Mouse (Mus musculus) neural tube, embryonic 15.5 days (tissue): ENCODE results near the gene Kif11. TPM values are rescaled to one million over a fixed set of nuclear protein-coding genes. Genes with fewer than 3 reads are reported as not detected.
A peak's percentile ranks its signal among the peaks of the same experiment; 100 is the strongest.

Experiments
- ATAC-seq: fragments of 200-750 bp; cut with Nextera tagmentation; 2 replicates; pipeline ENCODE4 v1.8.0; 2017; ENCODE audit warnings: mild to moderate bottlenecking, moderate TSS enrichment, moderate library complexity; ENCODE audit not compliant: low FRiP score
- H3K27ac ChIP-seq: fragments of 300-500 bp; sonication (generic); replicated peaks from 2 replicates; pipeline ENCODE4 v1.5.1; 2015; ENCODE audit warnings: mild to moderate bottlenecking, inconsistent platforms
- H3K27me3 ChIP-seq: fragments of 300-500 bp; sonication (generic); replicated peaks from 2 replicates; pipeline ENCODE4 v1.6.1; 2015; ENCODE audit warnings: inconsistent platforms
- H3K36me3 ChIP-seq: fragments of 300-500 bp; sonication (generic); 2 replicates; pipeline ENCODE4 v1.6.1; 2015; ENCODE audit warnings: inconsistent platforms
- H3K4me1 ChIP-seq: fragments of 300-500 bp; sonication (generic); 2 replicates; pipeline ENCODE4 v1.6.1; 2015; ENCODE audit warnings: inconsistent platforms
- H3K4me2 ChIP-seq: fragments of 300-500 bp; sonication (generic); 2 replicates; pipeline ENCODE4 v1.6.1; 2015; ENCODE audit warnings: inconsistent platforms, mild to moderate bottlenecking, moderate library complexity
- H3K4me3 ChIP-seq: fragments of 300-500 bp; sonication (generic); replicated peaks from 2 replicates; pipeline ENCODE4 v1.5.1; 2015; ENCODE audit warnings: mild to moderate bottlenecking, inconsistent platforms
- H3K9ac ChIP-seq: fragments of 300-500 bp; sonication (generic); replicated peaks from 2 replicates; pipeline ENCODE4 v1.6.1; 2015; ENCODE audit warnings: mild to moderate bottlenecking, inconsistent platforms
- H3K9me3 ChIP-seq: fragments of 300-500 bp; sonication (generic); replicated peaks from 2 replicates; pipeline ENCODE4 v1.6.1; 2016; ENCODE audit warnings: inconsistent platforms
- WGBS: fragments of 180-500 bp; shearing (Covaris S2); methylation state at CpG from one replicate; pipeline ENCODE4 v1.1.7; 2015; ENCODE audit warnings: mixed read lengths; 5-methylcytosine and 5-hydroxymethylcytosine counted together
- polyA plus RNA-seq: library from polyadenylated mRNA; unstranded; fragments of >200 nt; fragmentation: Nextera tagmentation; extraction: Ambion mirVana; gene quantifications from 2 replicates; pipeline ENCODE4 v1.2.1, GENCODE M21; 2015

Gene Kif11
- polyA plus RNA-seq, 1 experiment from 2014 or later = 6.3 TPM

DNA sequence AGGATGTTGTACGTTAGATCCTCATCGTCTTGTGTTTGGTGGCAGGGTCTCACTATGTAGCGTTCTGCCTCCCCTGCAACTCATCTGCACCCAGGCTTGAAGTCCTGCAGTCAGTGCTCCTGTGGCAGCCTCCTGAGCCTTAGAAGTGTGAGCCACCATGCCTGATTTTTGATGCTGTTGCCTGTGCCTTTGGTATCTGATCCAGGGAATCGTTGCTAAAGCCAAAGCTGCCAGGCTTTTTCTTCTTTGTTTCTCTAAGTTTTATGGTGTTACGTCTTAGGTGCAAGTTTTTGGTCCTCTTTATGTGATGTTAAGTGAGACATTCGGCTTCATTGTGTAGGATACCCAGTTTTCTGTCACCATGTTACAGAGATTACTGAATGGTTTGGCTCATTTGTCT is 2.6 kb downstream of the Kif11 start:
- WGBS = 66% methylated on average over 6 of the region's 6 CpGs

GRCm38 (mm10) chr19:37386126-37386525 is 9.9 kb downstream of the Kif11 start:
- Histone ChIP-seq H3K4me3 (no peak overlapping the region), H3K9me3 (no peaks in the 10 kb centered on the region), H3K4me2 (no peak overlapping the region), H3K27ac (no peak overlapping the region), H3K9ac (no peak overlapping the region), H3K4me1 (no peaks in the 10 kb centered on the region), H3K27me3 (no peaks in the 10 kb centered on the region), H3K36me3 (0 out of 2 replicates have a peak, but pooled peaks cover 2% of the 10 kb centered on the region)
- no peak for ATAC-seq
- WGBS = 79% methylated on average over 3 of the region's 3 CpGs

More for the DNA sequence above, 2.6 kb downstream of the Kif11 start:
- Histone ChIP-seq H3K4me2 (no peak overlapping the region), H3K27me3 (no peaks in the 10 kb centered on the region), H3K27ac (no peak overlapping the region), H3K36me3 (no peaks in the 10 kb centered on the region), H3K4me3 (no peak overlapping the region), H3K4me1 (peaks cover 15% of the 10 kb centered on the region; the same call in 1 of the 2 replicates), H3K9ac (no peak overlapping the region), H3K9me3 (no peaks in the 10 kb centered on the region)
- ATAC-seq = no peak

DNA sequence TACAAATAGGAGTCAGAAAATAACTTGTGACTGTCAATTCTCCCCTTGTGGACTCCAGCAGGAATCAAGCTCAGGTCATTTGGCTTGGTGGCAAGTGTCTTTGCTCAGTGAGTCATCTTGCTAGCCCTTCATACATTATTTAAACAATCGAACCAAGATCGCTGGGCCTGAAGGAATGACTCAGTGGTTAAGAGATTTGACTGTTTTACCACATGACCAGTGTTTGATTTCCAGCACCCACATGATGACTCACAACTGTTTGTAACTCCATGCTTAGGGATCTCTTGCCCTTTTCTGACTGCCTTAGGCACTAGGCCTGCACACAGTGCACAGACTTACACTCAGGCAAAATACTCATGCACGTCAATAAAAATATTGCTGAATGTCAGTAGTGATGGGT is 15.7 kb downstream of the Kif11 start:
- no peak for ATAC-seq
- 0 out of 2 replicates have a peak, but pooled peaks cover 2% of the 10 kb centered on the region for H3K36me3 ChIP-seq
- WGBS = 96% methylated on average over 3 of the region's 3 CpGs

GRCm38 (mm10) chr19:37396279-37396678 is 20.1 kb downstream of the Kif11 start:
- Histone ChIP-seq H3K4me1 (no peaks in the 10 kb centered on the region), H3K4me2 (no peak overlapping the region), H3K27me3 (no peaks in the 10 kb centered on the region), H3K36me3 (no peaks in the 10 kb centered on the region), H3K9ac (no peak overlapping the region), H3K27ac (no peak overlapping the region), H3K4me3 (no peak overlapping the region), H3K9me3 (no peaks in the 10 kb centered on the region)
- WGBS = 97% methylated on average over 3 of the region's 3 CpGs
- no peak for ATAC-seq

More for the DNA sequence above, 15.7 kb downstream of the Kif11 start:
- H3K9me3 ChIP-seq = no peaks in the 10 kb centered on the region
- no peak overlapping the region for H3K9ac ChIP-seq
- H3K4me2 ChIP-seq = no peak overlapping the region
- H3K4me1 ChIP-seq = no peaks in the 10 kb centered on the region
- no peaks in the 10 kb centered on the region for H3K27me3 ChIP-seq
- H3K4me3 ChIP-seq = no peak overlapping the region
- no peak overlapping the region for H3K27ac ChIP-seq

GRCm38 (mm10) chr19:37400936-37401335 is 24.7 kb downstream of the Kif11 start:
- Histone ChIP-seq H3K27ac (no peak overlapping the region), H3K27me3 (no peaks in the 10 kb centered on the region), H3K36me3 (no peaks in the 10 kb centered on the region), H3K4me2 (no peak overlapping the region), H3K4me1 (no peaks in the 10 kb centered on the region), H3K4me3 (no peak overlapping the region), H3K9me3 (no peaks in the 10 kb centered on the region), H3K9ac (no peak overlapping the region)
- WGBS = 75% methylated on average over 6 of the region's 6 CpGs
- no peak for ATAC-seq

DNA sequence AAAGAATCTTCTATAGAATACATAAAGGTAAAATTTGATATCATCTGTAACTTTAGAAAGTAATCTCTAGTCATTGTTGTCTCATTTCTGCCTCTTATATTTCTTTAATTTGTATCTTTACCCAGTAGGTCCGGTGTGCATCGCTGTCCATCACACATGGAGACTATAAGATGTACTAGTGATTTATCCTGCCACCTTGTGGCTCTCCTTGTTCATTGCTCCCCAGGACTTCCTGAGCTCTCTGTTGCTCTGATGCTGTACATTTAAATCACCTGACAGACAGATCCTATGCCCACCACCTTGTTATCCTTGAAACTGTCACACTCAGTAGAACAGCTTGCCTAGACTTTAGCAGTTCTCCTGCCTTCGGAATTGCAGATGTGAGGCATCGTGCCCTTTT is 42.1 kb downstream of the Kif11 start:
- no peak overlapping the region for H3K4me3 ChIP-seq
- H3K36me3 ChIP-seq = no peaks in the 10 kb centered on the region
- H3K4me1 ChIP-seq = no peaks in the 10 kb centered on the region
- no peak overlapping the region for H3K4me2 ChIP-seq
- WGBS = 84% methylated on average over 4 of the region's 4 CpGs
- no peak overlapping the region for H3K27ac ChIP-seq
- no peaks in the 10 kb centered on the region for H3K9me3 ChIP-seq
- H3K9ac ChIP-seq = no peak overlapping the region
- no peak for ATAC-seq
- no peaks in the 10 kb centered on the region for H3K27me3 ChIP-seq

DNA sequence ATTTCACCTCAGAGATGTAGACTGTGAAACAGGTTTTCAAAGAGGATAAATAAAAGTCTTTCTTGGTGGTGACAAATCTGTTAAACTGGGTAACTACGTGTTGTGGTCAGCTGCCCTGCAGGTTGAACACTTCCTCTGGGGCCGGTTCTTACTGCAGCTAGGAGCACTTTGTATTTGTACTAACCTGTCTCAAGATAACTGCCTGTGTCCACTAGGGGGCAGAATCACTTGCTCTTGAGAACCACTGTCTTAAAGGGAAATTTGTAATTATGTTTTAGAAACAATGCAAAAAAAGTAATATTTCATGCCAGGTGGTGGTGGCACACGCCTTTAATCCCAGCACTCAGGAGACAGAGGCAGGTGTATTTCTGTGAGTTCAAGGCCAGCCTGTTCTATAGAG is 43.4 kb downstream of the Kif11 start:
- ATAC-seq = no peak
- Histone ChIP-seq H3K9ac (no peak overlapping the region), H3K4me1 (no peaks in the 10 kb centered on the region), H3K27me3 (no peaks in the 10 kb centered on the region), H3K4me2 (no peak overlapping the region), H3K27ac (no peak overlapping the region), H3K36me3 (no peaks in the 10 kb centered on the region), H3K4me3 (no peak overlapping the region), H3K9me3 (no peaks in the 10 kb centered on the region)
- 51% methylated on average over 3 of the region's 3 CpGs for WGBS

DNA sequence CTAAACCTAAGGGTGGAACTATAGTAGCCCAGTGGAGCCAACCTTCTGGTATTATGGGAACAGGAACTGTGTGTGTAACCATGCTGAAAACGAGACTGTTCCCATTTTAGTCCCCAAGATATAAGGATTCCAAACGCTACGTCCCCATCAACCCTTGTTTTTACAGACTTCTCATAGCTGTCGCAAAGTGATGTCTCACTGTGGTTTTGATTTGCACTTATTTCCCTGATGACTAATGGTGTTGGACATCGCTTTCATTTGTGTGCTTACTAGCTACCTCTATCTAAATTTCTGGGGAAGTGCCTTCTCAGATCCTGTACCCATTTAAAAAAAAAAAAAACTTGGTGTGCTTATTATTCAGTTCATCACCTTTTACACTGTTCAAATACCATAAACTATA is 52.4 kb downstream of the Kif11 start:
- H3K27ac ChIP-seq = no peak overlapping the region
- H3K4me3 ChIP-seq = no peak overlapping the region
- H3K4me1 ChIP-seq = no peaks in the 10 kb centered on the region
- 80% methylated on average over 5 of the region's 5 CpGs for WGBS
- no peak overlapping the region for H3K4me2 ChIP-seq
- H3K9ac ChIP-seq = no peak overlapping the region
- ATAC-seq = no peak
- peaks cover 37% of the 10 kb centered on the region for H3K27me3 ChIP-seq
- H3K9me3 ChIP-seq = no peaks in the 10 kb centered on the region
- H3K36me3 ChIP-seq = no peaks in the 10 kb centered on the region

DNA sequence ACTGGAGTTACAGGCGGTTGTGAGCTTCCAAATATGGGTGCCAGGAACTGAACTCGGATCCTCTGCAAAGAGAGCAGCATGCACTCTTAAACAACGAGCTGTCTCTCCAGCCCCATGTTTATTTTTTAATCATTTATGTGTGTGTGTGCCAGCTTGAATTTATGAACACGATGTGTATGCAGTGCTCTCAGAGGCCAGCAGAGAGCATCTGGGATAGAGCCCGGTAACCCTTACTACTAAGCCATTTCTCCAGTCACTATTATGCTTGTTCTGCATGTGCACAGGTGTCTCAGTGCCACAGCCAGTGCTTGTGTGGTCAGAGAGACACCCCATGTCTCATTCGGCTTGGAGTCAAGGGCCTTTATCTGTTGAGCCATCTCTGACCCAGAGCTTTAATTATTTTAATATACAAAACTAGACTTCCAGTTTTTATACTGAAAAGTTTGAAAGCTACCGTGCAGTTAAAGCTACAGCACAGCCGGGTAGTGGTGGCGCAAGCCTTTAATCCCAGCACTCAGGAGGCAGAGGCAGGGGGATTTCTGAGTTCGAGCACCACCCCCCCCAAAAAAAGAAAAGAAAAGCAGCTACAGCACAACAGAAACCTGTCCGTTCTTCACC is 55.0 kb downstream of the Kif11 start:
- H3K27me3 ChIP-seq = peaks cover 62% of the 10 kb centered on the region
- no peak for ATAC-seq
- H3K9ac ChIP-seq = no peak overlapping the region
- no peak overlapping the region for H3K27ac ChIP-seq
- H3K4me3 ChIP-seq = no peak overlapping the region
- no peak overlapping the region for H3K4me2 ChIP-seq
- H3K36me3 ChIP-seq = no peaks in the 10 kb centered on the region
- H3K9me3 ChIP-seq = no peaks in the 10 kb centered on the region
- peaks cover 15% of the 10 kb centered on the region for H3K4me1 ChIP-seq
- 92% methylated on average over 11 of the region's 11 CpGs for WGBS

GRCm38 (mm10) chr19:37432868-37433570 is 56.8 kb downstream of the Kif11 start:
- Histone ChIP-seq H3K4me3 (no peak overlapping the region), H3K4me1 (peaks cover 15% of the 10 kb centered on the region), H3K36me3 (no peaks in the 10 kb centered on the region), H3K9ac (no peak overlapping the region), H3K27me3 (peaks cover 78% of the 10 kb centered on the region), H3K9me3 (no peaks in the 10 kb centered on the region), H3K4me2 (no peak overlapping the region), H3K27ac (no peak overlapping the region)
- no peak for ATAC-seq
- 15% methylated on average over 16 of the region's 16 CpGs for WGBS

DNA sequence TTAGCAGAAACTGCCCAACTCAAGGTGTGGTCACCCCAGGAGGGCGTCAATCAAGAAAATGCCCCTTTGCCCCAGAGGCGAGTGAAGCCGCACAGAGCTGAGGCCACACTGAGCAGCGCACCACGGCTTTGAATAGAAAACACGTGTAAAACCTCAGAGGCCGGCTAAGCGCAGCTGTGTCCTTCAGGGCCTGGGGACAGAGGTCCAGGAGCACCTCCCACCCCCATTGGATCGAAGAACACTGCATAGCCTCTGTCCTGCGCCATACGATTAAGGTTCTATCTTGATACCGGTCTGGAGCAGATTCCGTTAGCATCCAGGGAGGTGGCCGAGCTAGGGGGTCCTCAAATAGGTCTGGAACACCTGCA is 57.7 kb downstream of the Kif11 start:
- Histone ChIP-seq H3K4me1 (peaks cover 15% of the 10 kb centered on the region), H3K4me3 (peak overlapping the region; percentile 40), H3K27me3 (peaks cover 84% of the 10 kb centered on the region), H3K4me2 (peak overlapping the region; percentile 57), H3K27ac (no peak overlapping the region), H3K9ac (no peak overlapping the region), H3K36me3 (no peaks in the 10 kb centered on the region), H3K9me3 (no peaks in the 10 kb centered on the region)
- 1% methylated on average over 14 of the region's 14 CpGs for WGBS
- ATAC-seq = 0 out of 2 replicates have a peak, but pooled peaks have one; percentile 2

DNA sequence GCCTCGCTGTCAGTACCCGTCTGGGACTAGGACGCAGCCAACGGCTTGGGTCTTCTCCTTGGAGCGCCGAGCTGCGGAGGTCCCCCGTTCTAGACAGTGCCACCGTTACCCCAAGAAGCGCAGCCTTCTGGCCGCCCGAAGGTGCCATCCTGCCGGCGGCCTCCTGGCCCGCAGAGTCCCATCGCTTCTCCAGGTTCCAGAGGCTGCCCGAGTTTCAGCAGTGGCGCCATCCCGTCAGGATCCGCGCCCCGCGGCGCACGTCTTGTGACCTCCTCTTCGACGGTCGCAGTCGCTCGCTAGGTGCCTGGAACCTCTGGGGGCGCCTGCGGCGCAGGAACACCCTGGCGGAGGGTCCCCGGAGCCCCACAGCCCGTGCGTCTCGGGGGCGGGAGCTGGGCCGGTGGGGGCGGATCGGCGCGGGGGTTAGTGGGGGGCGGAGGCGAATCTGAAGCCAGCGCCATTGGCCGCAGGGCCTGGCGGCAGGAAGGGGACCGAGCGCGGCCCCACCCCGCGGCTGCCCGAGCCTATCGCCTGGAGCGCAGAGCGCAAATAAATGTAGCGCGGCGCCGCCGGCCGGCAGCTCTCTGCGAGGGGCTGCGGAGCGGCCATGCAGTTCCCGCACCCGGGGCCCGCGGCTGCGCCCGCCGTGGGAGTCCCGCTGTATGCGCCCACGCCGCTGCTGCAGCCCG is 58.2 kb downstream of the Kif11 start, which contains the start of gene Hhex:
Gene Hhex (plus strand): TSS at position 548 of the 689 bp plus-strand sequence.
- Histone ChIP-seq H3K4me2 (peak within 1 kb of the TSS; percentile 57), H3K27ac (peak within 1 kb of the TSS; percentile 67), H3K4me1 (peaks cover 15% of the 10 kb centered on the region), H3K36me3 (no peaks in the 10 kb centered on the region), H3K9ac (0 out of 2 replicates have a peak within 1 kb of the TSS, but pooled peaks have one; percentile 26), H3K9me3 (no peaks in the 10 kb centered on the region), H3K4me3 (peak within 1 kb of the TSS; percentile 40), H3K27me3 (peaks cover 89% of the 10 kb centered on the region)
- WGBS = under 1% methylated on average over 64 of the region's 79 CpGs
- ATAC-seq = peak; percentile 56
